Mouse (Mus musculus) right cerebral cortex, postnatal 4 days (tissue): ENCODE measurements around the gene Pcdh10.

ENCODE experiments used
- DNase-seq: peaks from one replicate; pipeline ENCODE4 v3.0.0-alpha.2; 2022

Pcdh10 gene

DNA sequence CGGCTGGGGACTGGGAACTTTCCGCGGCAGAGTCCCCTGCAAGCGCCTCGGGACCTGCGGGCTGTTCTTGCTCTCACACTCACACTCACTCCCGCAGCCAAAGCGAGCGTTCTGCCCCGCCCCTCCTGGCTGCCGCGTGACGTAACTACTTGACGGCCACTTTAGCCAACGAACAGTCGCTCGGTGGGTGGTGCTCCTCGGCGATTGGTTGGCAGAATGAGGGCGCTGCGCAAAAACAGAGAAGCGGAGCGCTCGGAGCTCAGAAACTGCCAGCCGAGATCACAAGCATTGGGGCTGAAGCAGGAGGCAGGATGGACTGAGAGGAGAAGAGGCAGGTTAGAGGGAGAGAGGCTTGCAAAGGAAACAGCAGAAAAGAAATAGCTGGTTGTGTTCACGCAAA is at the start of gene Pcdh10:
Gene Pcdh10, plus strand, starts transcription at position 254 of the 400 bp plus-strand sequence.
- DNase-seq = peak; percentile 96

DNA sequence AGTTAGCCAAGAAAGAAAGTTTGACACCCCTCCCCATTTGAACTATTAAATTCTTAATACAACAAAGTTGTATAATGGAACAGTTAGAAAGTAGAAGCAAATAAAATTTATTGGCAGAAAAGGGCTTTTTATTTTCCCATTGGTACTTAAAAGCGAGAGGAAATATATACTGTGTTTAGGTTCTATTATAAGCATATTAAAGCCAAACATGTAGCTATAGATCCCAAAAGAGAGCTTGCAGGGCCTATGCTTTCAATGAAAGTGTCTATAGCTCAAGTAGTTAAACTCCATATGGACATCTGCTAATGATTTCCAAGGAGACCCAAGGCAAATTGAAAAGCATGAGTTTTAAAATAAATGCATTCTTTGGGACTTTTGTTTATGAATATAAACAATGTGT is 22.3 kb upstream of the Pcdh10 start:
- no peak for DNase-seq

GRCm38 (mm10) chr3:45368952-45369351 is 9.2 kb upstream of the Pcdh10 start:
- DNase-seq = no peak

GRCm38 (mm10) chr3:45375761-45376500 is 2.3 kb upstream of the Pcdh10 start:
- DNase-seq = peak; percentile 82

GRCm38 (mm10) chr3:45376501-45377390 is 1.5 kb upstream of the Pcdh10 start:
- DNase-seq = peak; percentile 56

- DNase-seq = peak; percentile 70
These were observed 703 bp upstream of the Pcdh10 start for GRCm38 (mm10) chr3:45377391-45377998.

DNA sequence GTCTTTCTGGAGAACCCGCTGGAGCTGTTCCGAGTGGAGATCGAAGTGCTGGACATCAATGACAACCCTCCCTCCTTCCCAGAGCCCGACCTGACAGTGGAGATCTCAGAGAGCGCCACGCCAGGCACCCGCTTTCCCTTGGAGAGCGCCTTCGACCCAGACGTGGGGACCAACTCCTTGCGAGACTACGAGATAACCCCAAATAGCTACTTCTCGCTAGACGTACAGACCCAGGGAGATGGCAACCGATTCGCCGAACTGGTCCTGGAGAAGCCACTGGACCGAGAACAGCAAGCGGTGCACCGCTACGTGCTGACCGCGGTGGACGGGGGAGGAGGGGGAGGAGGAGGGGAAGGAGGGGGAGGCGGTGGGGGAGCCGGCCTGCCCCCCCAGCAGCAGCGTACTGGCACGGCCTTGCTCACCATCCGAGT is 1.4 kb downstream of the Pcdh10 start:
- DNase-seq = peak; percentile 42

DNA sequence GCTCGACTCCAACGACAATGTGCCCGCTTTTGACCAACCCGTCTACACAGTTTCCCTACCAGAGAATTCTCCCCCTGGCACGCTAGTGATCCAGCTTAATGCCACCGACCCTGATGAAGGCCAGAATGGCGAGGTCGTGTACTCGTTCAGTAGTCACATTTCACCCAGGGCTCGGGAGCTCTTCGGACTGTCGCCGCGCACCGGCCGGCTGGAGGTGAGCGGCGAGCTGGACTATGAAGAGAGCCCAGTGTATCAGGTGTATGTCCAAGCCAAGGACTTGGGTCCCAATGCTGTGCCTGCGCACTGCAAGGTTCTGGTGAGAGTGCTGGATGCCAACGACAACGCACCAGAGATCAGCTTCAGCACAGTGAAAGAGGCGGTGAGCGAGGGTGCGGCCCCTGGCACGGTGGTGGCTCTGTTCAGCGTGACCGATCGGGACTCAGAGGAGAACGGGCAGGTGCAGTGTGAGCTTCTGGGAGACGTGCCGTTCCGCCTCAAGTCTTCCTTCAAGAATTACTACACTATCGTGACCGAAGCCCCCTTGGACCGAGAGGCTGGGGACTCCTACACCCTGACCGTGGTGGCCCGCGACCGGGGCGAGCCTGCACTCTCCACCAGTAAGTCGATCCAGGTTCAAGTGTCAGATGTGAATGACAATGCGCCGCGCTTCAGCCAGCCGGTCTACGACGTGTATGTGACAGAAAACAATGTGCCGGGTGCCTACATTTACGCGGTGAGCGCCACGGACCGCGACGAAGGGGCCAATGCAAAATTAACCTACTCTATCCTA is 2.0 kb downstream of the Pcdh10 start:
- DNase-seq = peak; percentile 42

- DNase-seq = peak; percentile 53
These were observed 2.9 kb downstream of the Pcdh10 start for GRCm38 (mm10) chr3:45380811-45381761.

GRCm38 (mm10) chr3:45382032-45382755 is 4.0 kb downstream of the Pcdh10 start:
- peak; percentile 12 for DNase-seq

DNA sequence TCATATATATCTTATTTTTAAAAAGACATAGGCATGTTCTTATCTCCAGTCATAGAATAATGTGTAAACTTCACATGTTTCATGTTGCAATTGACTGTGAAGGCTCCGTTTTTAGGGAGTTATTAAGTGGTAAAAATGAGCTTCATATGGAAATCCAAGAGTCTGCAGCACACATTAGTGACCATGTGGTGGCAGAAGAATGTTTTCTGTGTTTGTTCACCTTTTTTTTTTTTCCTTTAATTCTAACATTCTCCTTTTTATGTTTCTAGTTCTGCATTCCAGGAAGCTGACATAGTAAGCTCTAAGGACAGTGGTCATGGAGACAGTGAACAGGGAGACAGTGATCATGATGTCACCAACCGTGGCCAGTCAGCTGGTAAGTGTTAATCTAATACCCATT is 5.6 kb downstream of the Pcdh10 start:
- no peak for DNase-seq

DNA sequence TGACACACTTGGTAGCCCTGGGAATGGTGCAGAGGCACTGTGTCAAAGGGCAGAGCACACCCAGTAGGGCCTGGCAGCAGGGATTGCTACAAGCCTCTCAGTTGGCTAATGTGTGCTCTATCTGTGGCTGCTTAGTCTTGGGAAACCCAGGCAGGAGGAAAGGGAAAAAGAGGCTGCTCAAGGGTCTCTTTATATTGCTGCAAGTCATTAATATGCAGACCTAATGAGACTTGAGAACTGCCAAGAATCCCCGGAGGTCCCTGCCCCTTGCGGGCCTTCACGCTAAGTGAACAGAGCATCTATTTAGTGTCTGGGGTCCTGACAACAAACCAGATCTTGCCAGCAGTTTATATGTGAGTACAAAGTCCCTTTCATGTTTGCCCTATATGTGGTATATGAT is 6.8 kb downstream of the Pcdh10 start:
- peak; percentile 5 for DNase-seq

DNA sequence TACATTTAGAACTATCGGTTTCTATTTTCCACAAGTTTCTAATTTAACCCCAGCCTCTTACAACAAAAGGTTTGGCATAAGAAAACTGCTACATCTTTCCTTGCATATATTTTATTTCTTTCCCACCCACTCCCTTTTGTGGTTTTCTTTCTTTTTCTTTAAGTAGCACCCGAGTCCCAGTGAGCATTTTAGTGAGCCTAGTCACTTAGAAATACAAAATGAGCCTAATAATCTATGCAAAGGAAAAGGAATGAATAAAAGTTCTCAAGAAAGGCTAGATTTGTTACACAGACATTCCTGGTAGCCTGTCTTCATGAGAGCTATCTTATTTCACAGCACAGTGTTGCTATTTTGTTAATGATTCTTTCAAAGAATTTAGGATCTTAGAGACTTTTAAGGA is 7.3 kb downstream of the Pcdh10 start:
- no peak for DNase-seq

DNA sequence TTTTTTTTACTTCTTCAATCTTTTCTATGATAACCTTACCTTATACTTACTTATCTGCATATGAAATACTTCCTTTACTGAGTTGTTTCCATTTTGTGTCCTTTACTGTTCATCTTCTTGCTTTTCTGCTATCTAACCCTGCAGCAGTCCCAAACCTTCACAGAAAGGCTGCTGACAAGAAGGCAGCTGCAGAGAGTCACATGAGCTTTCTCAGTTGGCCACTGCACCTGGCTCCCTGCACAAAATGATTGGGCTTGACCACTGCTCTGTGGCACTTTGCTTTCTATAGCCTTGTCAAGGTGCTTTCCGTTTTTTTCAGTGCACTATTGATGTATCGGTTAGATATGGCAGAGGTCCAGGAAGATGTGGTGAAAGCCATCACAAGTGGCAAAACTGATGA is 8.3 kb downstream of the Pcdh10 start:
- no peak for DNase-seq

DNA sequence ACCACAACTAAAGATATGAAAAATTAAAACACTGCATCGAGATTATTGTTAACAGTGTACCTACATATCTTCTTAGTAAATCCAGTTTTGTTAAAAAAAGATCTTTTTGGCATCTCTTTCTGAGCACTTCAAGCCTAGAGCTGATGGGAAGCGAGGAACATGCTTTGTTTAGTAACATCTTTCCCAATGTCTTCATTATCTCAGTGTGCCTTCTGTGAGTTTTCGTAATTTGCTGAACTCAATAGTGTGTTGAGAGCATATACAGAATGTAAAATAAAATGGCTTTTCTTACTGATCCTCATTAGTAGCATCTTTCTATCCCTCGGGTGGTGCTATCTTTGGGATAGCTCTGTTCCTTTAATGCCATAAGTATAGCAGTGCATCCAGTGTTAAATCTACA is 18.9 kb downstream of the Pcdh10 start:
- no peak for DNase-seq

- no peak for DNase-seq
These were observed 25.0 kb downstream of the Pcdh10 start for GRCm38 (mm10) chr3:45403239-45403638.

DNA sequence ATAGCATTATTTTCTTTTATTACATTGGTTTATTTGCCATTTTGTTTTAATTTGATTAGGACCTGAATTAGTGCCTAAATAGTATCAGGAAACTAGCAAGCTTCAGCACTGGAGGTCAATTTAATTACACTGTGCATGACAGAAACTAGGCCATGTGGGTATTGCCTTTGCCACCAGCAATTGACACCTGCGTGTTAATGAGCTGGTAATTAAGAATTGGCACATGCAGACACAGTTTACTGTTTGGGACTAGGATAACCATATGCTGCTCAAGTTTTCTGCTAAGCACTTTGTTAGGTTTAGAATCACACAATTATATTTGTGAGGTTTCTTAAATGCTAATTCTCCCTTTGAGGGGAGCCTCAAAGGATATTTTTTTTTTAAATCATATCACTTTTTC is 53.5 kb downstream of the Pcdh10 start:
- no peak for DNase-seq

- DNase-seq = peak; percentile 25
These were observed 54.1 kb downstream of the Pcdh10 start for GRCm38 (mm10) chr3:45432172-45432765.
